Mouse (Mus musculus) stomach, postnatal 0 days (tissue): ENCODE measurements at regions not wholly inside any gene's neighbourhood (a gene's known extent, or its start where the extent isn't known, plus 50 kb on each side); places are given as distances from the start of the nearest gene placed in this dataset.

Experiments
- CTCF ChIP-seq: IDR thresholded peaks from 2 replicates; pipeline ENCODE4 v1.5.1; 2016; ENCODE audit warnings: antibody characterized with exemption, low read depth, mild to moderate bottlenecking, moderate library complexity
- EP300 ChIP-seq: optimal IDR thresholded peaks from 2 replicates; pipeline ENCODE3; 2016; ENCODE audit warnings: antibody characterized with exemption

GRCm38 (mm10) chr17:44422161-44422560 is 233.8 kb downstream of the Clic5 start:
- TF ChIP-seq CTCF (no peak), EP300 (no peak)
